Mouse (Mus musculus): ENCODE results near the gene Dnajc10.

DNA sequence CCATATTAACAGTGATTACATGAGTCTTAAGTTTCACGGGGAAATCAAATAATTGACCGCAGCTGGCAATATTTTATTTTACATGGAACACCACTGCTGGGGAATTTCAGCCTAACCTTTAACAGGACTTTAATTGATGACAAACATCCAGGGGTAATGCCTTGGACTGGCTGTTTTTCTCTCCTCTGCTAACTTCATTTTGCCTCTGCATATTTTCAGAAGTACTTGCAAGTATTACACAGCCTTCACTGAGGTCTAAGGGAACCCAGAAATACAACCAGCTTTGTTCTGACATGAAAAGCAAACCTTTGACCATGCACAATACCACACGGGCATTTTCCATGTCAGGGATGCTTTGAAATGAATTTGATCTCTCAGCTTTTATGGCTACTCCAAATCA lies 81.6 kb downstream of the Dnajc10 start:
- no peak for TF ChIP-seq EP300 (IDR thresholded peaks at IDR 0.05)
- TF ChIP-seq CTCF (IDR thresholded peaks at IDR 0.05), result no peak
